Mouse (Mus musculus): ENCODE data around the gene Gm9857.

- TF ChIP-seq CTCF (IDR thresholded peaks at IDR 0.05 in 2 of 3, conservative IDR thresholded peaks at IDR 0.05 in 1 of 3; ENCODE audit: control insufficient read depth in 1 of 3, insufficient read depth in 1 of 3, low read depth in 2 of 3, low read length in 3 of 3, poor library complexity in 1 of 3, severe bottlenecking in 1 of 3) (no peak), MXI1 (IDR thresholded peaks at IDR 0.05; ENCODE audit: low read depth, low read length) (no peak), MYB (IDR thresholded peaks at IDR 0.05; ENCODE audit: low read depth, low read length) (no peak), ELF1 (IDR thresholded peaks at IDR 0.05; ENCODE audit: low read depth, low read length) (no peak), HCFC1 (IDR thresholded peaks at IDR 0.05; ENCODE audit: low read depth, low read length) (no peak), POLR2A (IDR thresholded peaks at IDR 0.05; ENCODE audit: control insufficient read depth in 1 of 2, insufficient read depth in 1 of 2, low read depth in 1 of 2, low read length in 2 of 2, poor library complexity in 1 of 2) (no peak; a peak in 1 of 4 replicates), NELFE (IDR thresholded peaks at IDR 0.05; ENCODE audit: low read depth, low read length) (no peak), NRF1 (IDR thresholded peaks at IDR 0.05; ENCODE audit: insufficient read depth, low read depth, low read length, poor library complexity, severe bottlenecking) (no peak), ZKSCAN1 (IDR thresholded peaks at IDR 0.05; ENCODE audit: low read depth, low read length) (no peak), ZNF384 (IDR thresholded peaks at IDR 0.05; ENCODE audit: low read depth, low read length) (no peak), POLR2AphosphoS2 (IDR thresholded peaks at IDR 0.05; ENCODE audit: low read length) (peak; percentile 46; the same call in 1 of the 2 replicates), POLR2AphosphoS5 (IDR thresholded peaks at IDR 0.05; ENCODE audit: borderline replicate concordance, low read depth, low read length) (no peak), MAZ (IDR thresholded peaks at IDR 0.05; ENCODE audit: low read depth, low read length) (no peak), TAL1 (IDR thresholded peaks at IDR 0.05; ENCODE audit: low read length) (no peak)
Observed at GRCm38 (mm10) chr3:108898640-108899039, 41.6 kb downstream of the Gm9857 start.

Data from MEL (cell line).